Mouse (Mus musculus) B cell, adult 67 days (primary cell): Measurements from ENCODE around the gene Vmn1r193. TPM values are rescaled to one million over a fixed set of nuclear protein-coding genes. Genes with fewer than 3 reads are reported as not detected.

ENCODE experiments used
- total RNA-seq, 2 experiments: library from RNA; stranded (reverse); gene quantifications; 4 replicates each; pipeline ENCODE4 v1.2.4; 2023

Vmn1r193 gene
- not detected for total RNA-seq

GRCm38 (mm10) chr13:22223060-22223459 lies at the start of gene Vmn1r193:
Gene Vmn1r193, minus strand, starts transcription at chr13:22223160.

GRCm38 (mm10) chr13:22270222-22270621 lies 47.3 kb upstream of the Vmn1r193 start, which contains the start of gene Vmn1r195:
Gene Vmn1r195, plus strand, starts transcription at chr13:22270522.

GRCm38 (mm10) chr13:22243915-22244314 lies 21.0 kb upstream of the Vmn1r193 start, which contains the start of gene Vmn1r194:
Gene Vmn1r194, plus strand, starts transcription at chr13:22244215.

GRCm38 (mm10) chr13:22191041-22191440 lies 31.9 kb downstream of the Vmn1r193 start, which contains the start of gene Vmn1r192:
Gene Vmn1r192, minus strand, starts transcription at chr13:22191141.

GRCm38 (mm10) chr13:22183869-22184268 lies 39.1 kb downstream of the Vmn1r193 start, which contains the start of gene Vmn1r191:
Gene Vmn1r191, minus strand, starts transcription at chr13:22183969.

Other genes starting within 250 kb of the Vmn1r193 start
- not detected for gene Pom121l2, start 242.0 kb downstream of the Vmn1r193 start, total RNA-seq
- gene Prss16, start 213.4 kb downstream of the Vmn1r193 start, total RNA-seq, result under 1 TPM in 1 of 2 experiments, not detected in 1; 0.70 TPM
- 10 to 100 TPM; 49.1 to 92.2 TPM for gene Hist1h2ah, start 187.6 kb downstream of the Vmn1r193 start, total RNA-seq
- 10 to 100 TPM; 50.9 to 62.1 TPM for gene Hist1h2bk, start 187.3 kb downstream of the Vmn1r193 start, total RNA-seq
- 100 to 1,000 TPM; 118 to 131 TPM for gene Hist1h4i, start 181.8 kb downstream of the Vmn1r193 start, total RNA-seq
- 10 to 100 TPM; 70.3 to 95.1 TPM for gene Hist1h2ag, start 180.2 kb downstream of the Vmn1r193 start, total RNA-seq
- 100 to 1,000 TPM in 1 of 2 experiments, 10 to 100 TPM in 1; 96.7 to 143 TPM for gene Hist1h2bj, start 179.9 kb downstream of the Vmn1r193 start, total RNA-seq
- not detected for gene Vmn1r188, start 138.7 kb downstream of the Vmn1r193 start, total RNA-seq
- not detected for gene Vmn1r189, start 117.3 kb downstream of the Vmn1r193 start, total RNA-seq
- not detected for gene Vmn1r191, start 39.2 kb downstream of the Vmn1r193 start, total RNA-seq
- gene Vmn1r192, start 32.0 kb downstream of the Vmn1r193 start, total RNA-seq, result not detected
- gene Vmn1r194, start 21.1 kb upstream of the Vmn1r193 start, total RNA-seq, result not detected
- gene Vmn1r195, start 47.4 kb upstream of the Vmn1r193 start, total RNA-seq, result not detected
- gene Vmn1r196, start 66.8 kb upstream of the Vmn1r193 start, total RNA-seq, result not detected
- gene Vmn1r197, start 101.4 kb upstream of the Vmn1r193 start, total RNA-seq, result not detected
- gene Vmn1r198, start 127.2 kb upstream of the Vmn1r193 start, total RNA-seq, result not detected
- gene Vmn1r199, start 156.7 kb upstream of the Vmn1r193 start, total RNA-seq, result not detected
- not detected for gene Vmn1r200, start 167.2 kb upstream of the Vmn1r193 start, total RNA-seq
- gene Vmn1r201, start 248.8 kb upstream of the Vmn1r193 start, total RNA-seq, result not detected